Comparison of ENCODE assay signal across 9 mouse cellular contexts in genomic region chr14:47104246-47105173, GRCm38 (mm10).
DNase-seq lines count a peak whose midpoint lies in the region; ATAC-seq and TF ChIP-seq lines count a peak whose summit lies in the region.
"Had no signal": no experiment of that assay in that cellular context is flagged by ENCODE, and none has a peak within 500 bp of the region (broad histone marks: within the 10 kb centered on the region; RNA-seq: fewer than 3 reads in every experiment).

No protein-coding gene starts in this region.

- no peak for TF ChIP-seq CTCF in liver, embryonic 14.5 days (IDR thresholded peaks at IDR 0.05; ENCODE audit: low read depth)

- TF ChIP-seq EP300 in liver, embryonic 14.5 days (IDR thresholded peaks at IDR 0.05; ENCODE audit: low read depth): no peak

- no peak overlapping the region for H3K4me2 ChIP-seq in midbrain, embryonic 11.5 days
- H3K4me2 ChIP-seq in midbrain, embryonic 15.5 days: no peak overlapping the region
- peak overlapping the region; percentile 40 for H3K4me2 ChIP-seq in liver, embryonic 14.5 days (ENCODE audit: low read depth)

- DNase-seq in adrenal gland, postnatal 14 days: peak; percentile 29
- no peak for DNase-seq in adrenal gland, postnatal 4 days (ENCODE audit: low spot score in 2 of 2)
- DNase-seq in midbrain, embryonic 11.5 days (ENCODE audit: low spot score, missing footprints): peak; percentile 84
- no peak for DNase-seq in liver, embryonic 14.5 days (ENCODE audit: low read depth in 3 of 3, low spot score in 3 of 3)
- DNase-seq in thymus, postnatal 36 days: peak; percentile 41 to 43
- no peak for DNase-seq in layer of hippocampus, postnatal 36 days
- DNase-seq in left cerebral cortex, postnatal 14 days (ENCODE audit: low spot score in 2 of 2): no peak
- DNase-seq: cerebellum, postnatal 14 days had no signal

- no peak overlapping the region for H3K4me3 ChIP-seq in midbrain, embryonic 11.5 days (ENCODE audit: low read depth, low read length)
- H3K4me3 ChIP-seq in midbrain, embryonic 15.5 days: no peak overlapping the region
- H3K4me3 ChIP-seq in liver, embryonic 14.5 days (ENCODE audit: insufficient read depth in 1 of 2, low read depth in 2 of 2, low read length in 2 of 2): no peak overlapping the region

- no peak overlapping the region for H3K9ac ChIP-seq in midbrain, embryonic 11.5 days (ENCODE audit: low read length)
- H3K9ac ChIP-seq in midbrain, embryonic 15.5 days: no peak overlapping the region
- H3K9ac ChIP-seq in liver, embryonic 14.5 days (replicated peaks): no peak overlapping the region

- no peaks in the 10 kb centered on the region for H3K36me3 ChIP-seq in midbrain, embryonic 11.5 days (ENCODE audit: control insufficient read depth, insufficient read depth, low read length)
- no peaks in the 10 kb centered on the region for H3K36me3 ChIP-seq in midbrain, embryonic 15.5 days (replicated peaks)
- no peaks in the 10 kb centered on the region for H3K36me3 ChIP-seq in liver, embryonic 14.5 days (replicated peaks; ENCODE audit: control insufficient read depth, insufficient read depth, low read depth)

- ATAC-seq in midbrain, embryonic 11.5 days (ENCODE audit: low FRiP score): no peak
- no peak for ATAC-seq in midbrain, embryonic 15.5 days (replicated peaks)
- no peak for ATAC-seq in liver, embryonic 14.5 days (ENCODE audit: insufficient read depth)

- H3K27me3 ChIP-seq in midbrain, embryonic 11.5 days (ENCODE audit: control insufficient read depth, insufficient read depth, low read length): no peaks in the 10 kb centered on the region
- H3K27me3 ChIP-seq in midbrain, embryonic 15.5 days (replicated peaks): no peaks in the 10 kb centered on the region
- no peaks in the 10 kb centered on the region for H3K27me3 ChIP-seq in liver, embryonic 14.5 days (ENCODE audit: control insufficient read depth, insufficient read depth, low read length)

- H3K4me1 ChIP-seq in midbrain, embryonic 11.5 days (ENCODE audit: control insufficient read depth, insufficient read depth, low read length): no peaks in the 10 kb centered on the region
- H3K4me1 ChIP-seq in midbrain, embryonic 15.5 days: no peaks in the 10 kb centered on the region
- H3K4me1 ChIP-seq in liver, embryonic 14.5 days (replicated peaks; ENCODE audit: control insufficient read depth in 2 of 2, insufficient read depth in 2 of 2, low read length in 1 of 2): no peaks in the 10 kb centered on the region

- no peak overlapping the region for H3K27ac ChIP-seq in midbrain, embryonic 11.5 days (ENCODE audit: low read depth, low read length)
- no peak overlapping the region for H3K27ac ChIP-seq in midbrain, embryonic 15.5 days
- no peak overlapping the region for H3K27ac ChIP-seq in liver, embryonic 14.5 days

- 31% methylated on average over 19 of the region's 19 CpGs for WGBS in midbrain, embryonic 11.5 days
- 38% methylated on average over 19 of the region's 19 CpGs for WGBS in midbrain, embryonic 15.5 days
- 45% methylated on average over 19 of the region's 19 CpGs for WGBS in liver, embryonic 14.5 days (ENCODE audit: insufficient replicate concordance)

- intact Hi-C loops in left cerebral cortex, postnatal 14 days (cut with DNase I): no loop called here

- no peaks in the 10 kb centered on the region for H3K9me3 ChIP-seq in midbrain, embryonic 11.5 days (ENCODE audit: control insufficient read depth, low read length)
- no peaks in the 10 kb centered on the region for H3K9me3 ChIP-seq in midbrain, embryonic 15.5 days
- H3K9me3 ChIP-seq in liver, embryonic 14.5 days (ENCODE audit: control insufficient read depth, low read length): no peaks in the 10 kb centered on the region

Comparison
In these comparisons a context has a peak if more than half of its experiments do, and no peak if none do; other contexts are left out.
1. DNase-seq: peak in adrenal gland, postnatal 14 days (single experiment), midbrain, embryonic 11.5 days (single experiment) and thymus, postnatal 36 days (2 of 2); none in adrenal gland, postnatal 4 days (0 of 2), liver, embryonic 14.5 days (0 of 3), layer of hippocampus, postnatal 36 days (0 of 2) and left cerebral cortex, postnatal 14 days (0 of 2).